Mouse (Mus musculus): ENCODE results near the gene Thnsl1.

The Thnsl1 gene

DNA sequence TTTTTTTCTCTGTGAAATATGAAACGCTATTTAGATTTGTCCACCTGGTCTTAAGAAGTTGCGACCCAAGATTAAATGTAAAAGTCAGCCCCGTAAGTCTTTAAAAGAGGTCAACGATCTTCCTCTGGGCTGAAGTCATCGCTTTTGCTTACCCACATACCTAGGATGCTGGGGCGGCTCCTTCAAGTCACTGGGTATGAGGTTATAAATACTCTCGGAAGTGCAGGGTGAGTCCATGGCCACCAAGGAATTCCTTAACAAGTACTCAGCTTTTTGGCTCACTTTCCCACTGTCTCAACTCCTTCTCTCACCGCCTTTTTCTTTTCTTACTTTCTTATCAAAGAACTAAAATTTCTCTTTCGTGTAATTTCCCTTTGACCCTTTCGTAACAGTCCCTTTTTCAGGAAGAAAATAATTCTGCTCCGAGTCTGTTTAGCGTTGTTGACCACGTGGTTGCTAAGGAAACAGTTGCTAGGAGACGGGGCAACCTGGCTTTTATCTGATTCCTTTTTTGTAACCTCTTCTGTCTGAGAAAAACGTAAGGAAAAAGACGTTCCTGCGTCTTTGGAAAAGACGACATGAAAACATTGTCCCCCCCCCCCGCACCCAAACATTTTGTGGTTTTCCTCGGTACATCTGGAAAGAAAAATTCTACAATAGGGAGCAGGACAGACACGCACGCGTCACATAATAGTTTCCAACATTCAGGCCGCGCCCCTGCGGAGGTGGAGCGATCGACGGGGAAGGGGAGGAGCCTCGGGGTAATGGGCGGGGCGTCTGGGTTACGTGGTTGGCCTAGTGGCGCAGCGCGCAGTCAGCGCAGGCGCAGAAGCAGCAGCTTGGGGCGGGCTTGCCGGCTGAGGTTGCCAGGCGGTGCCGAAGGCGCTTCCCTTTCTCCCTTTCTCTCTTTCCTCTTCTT lies at the start of gene Thnsl1, which contains the start of gene Enkur:
TSS of gene Thnsl1 (plus strand) at position 813 of the 919 bp plus-strand sequence.
TSS of gene Enkur (minus strand) at position 454 of the 919 bp plus-strand sequence.
- peak; percentile 98 for DNase-seq (ENCODE audit: low read depth, low spot score)

DNA sequence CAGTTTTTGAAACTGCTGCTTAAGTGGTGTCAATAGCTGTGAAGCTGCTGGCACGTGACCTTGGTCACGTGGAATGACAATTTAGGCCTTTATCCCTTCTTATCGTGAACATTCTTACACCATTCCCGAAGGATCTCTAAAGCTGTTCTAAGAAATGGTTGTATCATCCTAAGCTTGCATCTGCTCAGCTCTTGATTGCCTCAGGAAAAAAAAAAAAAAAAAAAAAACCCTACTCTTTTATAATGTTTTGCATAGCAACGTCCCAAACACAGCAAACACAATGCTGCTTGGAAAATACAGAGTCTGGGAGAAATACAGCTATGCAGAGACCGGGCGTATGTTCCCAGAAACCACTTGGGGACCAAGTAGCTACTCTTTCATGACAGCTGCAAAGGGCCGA lies 41.2 kb upstream of the Thnsl1 start:
- DNase-seq (ENCODE audit: low read depth, low spot score), result no peak

- DNase-seq (ENCODE audit: low read depth, low spot score), result no peak
Measured at GRCm38 (mm10) chr2:21167916-21168315, 37.6 kb upstream of the Thnsl1 start.

- DNase-seq (ENCODE audit: low read depth, low spot score), result no peak
Measured at GRCm38 (mm10) chr2:21172797-21173196, 32.7 kb upstream of the Thnsl1 start.

- DNase-seq (ENCODE audit: low read depth, low spot score), result no peak
Measured at GRCm38 (mm10) chr2:21179136-21179535, 26.4 kb upstream of the Thnsl1 start.

DNA sequence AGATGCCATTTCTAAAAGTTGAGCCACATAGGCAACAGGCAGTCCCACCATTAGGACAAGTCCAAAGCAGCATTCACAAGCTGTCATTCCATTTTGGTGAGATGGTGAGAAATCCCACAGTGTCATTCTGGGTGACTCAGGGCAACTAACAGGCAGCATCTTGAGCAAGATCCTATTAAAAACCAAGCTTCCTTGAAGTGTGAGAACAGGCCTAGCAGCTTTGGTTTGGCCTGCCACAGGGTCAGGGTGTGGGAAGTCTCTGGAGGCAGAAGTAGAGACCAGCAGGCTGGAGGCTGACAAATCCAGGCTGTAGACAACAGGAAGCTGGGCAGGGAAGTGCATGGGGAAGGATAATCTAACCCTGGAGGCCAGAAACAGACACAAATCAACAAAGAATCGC lies 22.7 kb upstream of the Thnsl1 start:
- no peak for DNase-seq (ENCODE audit: low read depth, low spot score)

GRCm38 (mm10) chr2:21187576-21187975 lies 17.9 kb upstream of the Thnsl1 start:
- DNase-seq (ENCODE audit: low read depth, low spot score), result peak; percentile 15

GRCm38 (mm10) chr2:21188610-21189009 lies 16.9 kb upstream of the Thnsl1 start:
- no peak for DNase-seq (ENCODE audit: low read depth, low spot score)

DNA sequence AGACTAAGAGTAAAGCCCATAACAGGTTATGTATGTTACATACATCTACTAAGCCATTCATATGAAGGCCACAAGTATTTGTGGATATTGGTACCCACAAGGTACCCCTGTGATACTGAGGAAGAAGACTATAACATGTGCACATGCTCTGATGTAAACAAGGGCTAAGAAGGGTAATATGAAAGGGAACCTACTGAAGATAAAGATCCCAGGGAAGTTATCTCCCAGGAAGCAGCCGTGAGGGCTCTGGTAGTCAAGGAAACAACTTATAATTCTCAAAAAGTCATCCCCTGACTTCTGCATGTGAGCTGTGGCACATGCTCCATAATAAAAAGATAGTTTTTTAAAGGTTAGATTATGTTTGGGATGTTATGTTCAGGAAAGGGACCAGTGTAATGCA lies 14.3 kb upstream of the Thnsl1 start:
- no peak for DNase-seq (ENCODE audit: low read depth, low spot score)

GRCm38 (mm10) chr2:21195233-21195632 lies 10.3 kb upstream of the Thnsl1 start:
- no peak for DNase-seq (ENCODE audit: low read depth, low spot score)

DNA sequence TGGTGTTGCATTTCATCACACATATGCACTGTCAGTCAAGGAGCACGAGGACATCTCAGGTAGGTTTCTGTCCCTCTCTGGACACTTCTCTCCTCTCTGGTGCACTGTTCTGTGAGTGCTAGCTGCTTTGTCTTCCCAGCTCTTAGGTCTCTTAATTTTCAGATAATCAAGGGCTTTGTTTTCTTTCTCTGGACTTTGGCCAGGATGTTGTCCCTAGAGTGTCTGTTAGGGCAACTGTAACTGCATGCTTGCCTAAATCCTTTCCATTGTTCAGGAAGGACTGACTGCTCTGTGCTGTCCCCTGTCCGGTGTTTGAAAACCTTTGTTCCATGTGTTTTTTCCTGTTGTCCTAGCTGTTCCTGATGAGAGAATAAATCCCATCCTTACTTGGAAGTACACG lies 6.5 kb upstream of the Thnsl1 start:
- DNase-seq (ENCODE audit: low read depth, low spot score), result no peak

DNA sequence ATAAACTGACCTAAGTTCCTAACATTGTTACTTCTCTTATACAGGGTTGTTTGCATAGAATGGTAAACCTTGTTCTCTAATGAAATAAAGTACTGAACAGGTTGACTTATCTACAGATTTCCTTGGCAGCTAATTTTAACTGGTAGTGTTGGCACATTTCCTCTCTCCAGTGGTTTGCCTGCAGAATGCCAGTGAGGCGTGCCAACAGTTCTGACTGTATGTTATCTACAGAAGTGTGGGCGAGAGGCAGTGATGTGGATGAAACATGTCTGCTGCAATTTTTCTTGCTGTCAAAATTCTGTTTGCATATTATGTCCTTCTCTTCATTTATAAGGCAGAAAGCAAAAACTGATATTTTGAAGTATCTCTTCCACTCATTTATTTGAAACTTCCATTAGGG lies 2.8 kb upstream of the Thnsl1 start:
- no peak for DNase-seq (ENCODE audit: low read depth, low spot score)

DNA sequence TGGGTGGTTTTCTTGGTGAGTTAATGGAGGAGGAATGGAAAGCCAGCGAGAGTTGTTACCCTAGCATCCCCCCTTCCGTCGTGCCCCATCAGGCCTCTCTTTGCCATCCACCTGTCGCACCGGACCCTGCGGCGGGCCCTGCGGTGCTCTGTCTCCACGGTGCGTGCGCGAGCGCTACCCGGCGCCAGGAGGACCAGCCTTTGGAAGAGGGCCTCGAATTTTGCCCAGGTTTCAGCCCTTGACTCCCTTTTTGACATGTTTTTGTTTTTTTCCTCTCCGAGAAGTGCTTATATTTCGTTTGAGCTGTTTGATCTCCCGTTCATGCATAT lies 271 bp downstream of the Thnsl1 start:
- DNase-seq (ENCODE audit: low read depth, low spot score), result no peak

DNA sequence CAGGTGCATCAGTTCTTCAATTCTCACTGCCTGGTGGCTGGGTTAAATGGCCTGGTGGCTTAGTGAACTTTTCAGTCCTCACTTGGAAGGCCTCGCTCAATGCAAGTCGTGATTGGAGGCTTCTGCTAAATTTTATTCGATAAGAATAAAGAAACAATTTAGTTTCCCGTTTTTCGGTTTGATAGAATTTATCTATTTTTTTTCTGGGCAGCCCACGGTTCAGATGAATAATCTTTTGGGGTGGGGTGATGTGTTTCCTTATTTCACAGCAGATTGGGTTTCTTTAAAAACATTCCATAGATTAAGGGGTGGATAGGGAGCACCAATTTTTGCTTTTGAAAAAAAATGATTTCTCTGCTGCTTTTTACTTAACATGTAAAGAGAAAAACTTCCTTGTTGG lies 754 bp downstream of the Thnsl1 start:
- DNase-seq (ENCODE audit: low read depth, low spot score), result no peak

GRCm38 (mm10) chr2:21211361-21211760 lies 5.8 kb downstream of the Thnsl1 start:
- DNase-seq (ENCODE audit: low read depth, low spot score), result no peak

GRCm38 (mm10) chr2:21214322-21214721 lies 8.8 kb downstream of the Thnsl1 start:
- DNase-seq (ENCODE audit: low read depth, low spot score), result no peak

DNA sequence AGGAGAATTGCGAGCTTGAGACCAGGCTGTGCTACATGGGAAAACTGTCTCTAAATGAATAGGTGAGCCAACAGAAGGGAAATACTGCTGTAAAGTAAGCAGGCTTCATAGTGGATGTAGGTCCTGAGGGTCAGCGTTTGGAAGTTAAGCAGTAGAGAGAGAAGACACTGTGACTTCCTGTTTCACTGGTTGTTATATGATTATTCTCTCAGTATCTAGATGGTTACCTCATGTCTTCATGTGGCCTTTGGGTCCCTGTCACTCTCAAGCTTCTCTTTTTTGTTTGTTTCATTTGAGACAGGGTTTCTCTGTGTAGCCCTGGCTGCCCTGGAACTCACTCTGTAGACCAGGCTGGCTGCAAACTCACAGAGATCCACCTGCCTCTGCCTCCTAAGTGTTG lies 9.8 kb downstream of the Thnsl1 start:
- DNase-seq (ENCODE audit: low read depth, low spot score), result no peak

- DNase-seq (ENCODE audit: low read depth, low spot score), result no peak
Measured at GRCm38 (mm10) chr2:21222453-21223384, 17.2 kb downstream of the Thnsl1 start.

GRCm38 (mm10) chr2:21230276-21230675 lies 24.8 kb downstream of the Thnsl1 start:
- DNase-seq (ENCODE audit: low read depth, low spot score), result no peak

DNA sequence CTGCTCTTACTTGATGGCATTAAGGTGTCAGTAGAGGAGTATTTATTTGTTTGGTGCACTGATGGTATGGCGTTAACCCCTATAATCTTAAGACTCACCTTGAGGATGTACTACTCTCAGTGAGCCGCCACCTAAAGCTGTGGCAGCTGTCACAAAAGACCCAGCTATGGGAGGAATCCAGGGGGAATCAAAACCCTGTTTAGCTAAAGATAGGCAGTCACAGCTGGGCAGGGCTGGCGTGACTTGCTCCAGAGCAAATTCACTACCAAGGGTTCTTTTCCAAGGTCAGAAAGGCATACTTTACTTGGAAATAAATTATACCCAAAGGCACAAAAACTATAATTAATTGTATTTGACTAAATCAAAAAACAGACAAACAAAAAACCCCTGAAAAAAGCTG lies 25.6 kb downstream of the Thnsl1 start:
- DNase-seq (ENCODE audit: low read depth, low spot score), result no peak

DNA sequence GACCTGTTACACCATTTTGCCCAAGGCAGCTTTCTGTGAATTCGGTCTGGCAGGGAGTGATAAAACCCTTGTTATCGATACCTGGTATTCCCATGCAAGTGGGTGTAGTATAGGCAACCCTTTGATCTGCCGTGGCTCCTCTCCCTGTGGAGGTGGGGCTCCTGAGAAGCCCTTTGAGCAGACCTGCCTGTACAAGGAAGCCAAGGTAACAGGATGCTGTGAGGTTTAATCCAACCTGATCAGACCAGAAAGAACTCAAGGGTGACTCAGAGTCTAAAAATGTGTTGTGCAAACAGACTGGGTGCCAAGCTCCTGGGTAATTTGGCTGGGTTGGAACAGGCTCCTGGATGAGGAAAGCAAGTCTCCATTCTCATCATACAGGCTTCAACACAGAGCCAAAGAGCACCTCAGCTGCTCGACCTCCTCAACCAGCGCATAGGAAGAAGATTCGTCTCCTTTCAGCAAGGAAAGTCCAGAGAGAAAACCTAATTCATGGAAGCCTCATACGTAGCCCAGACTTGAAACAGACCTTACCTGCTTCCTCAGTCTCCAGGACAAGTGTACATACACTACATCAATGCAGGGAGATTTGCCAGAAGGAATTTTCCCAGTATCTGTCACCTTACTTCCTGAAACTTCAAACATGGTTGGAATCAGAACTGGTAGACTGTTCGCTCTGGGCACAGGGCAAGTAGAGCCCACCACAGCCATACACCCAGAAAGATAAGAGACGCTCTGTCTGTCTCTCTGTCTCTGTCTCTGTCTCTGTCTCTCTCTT lies 29.5 kb downstream of the Thnsl1 start:
- DNase-seq (ENCODE audit: low read depth, low spot score), result no peak

Data from retina, adult 2 months (tissue).